Mouse (Mus musculus) embryonic facial prominence, embryonic 13.5 days (tissue): ENCODE results near the gene Gda. TPM values are rescaled to one million over a fixed set of nuclear protein-coding genes. Genes with fewer than 3 reads are reported as not detected.

Source experiments
- ATAC-seq: fragments of 200-750 bp; cut with Nextera tagmentation; 2 replicates; pipeline ENCODE4 v1.8.0; 2017; ENCODE audit warnings: low read depth; ENCODE audit not compliant: insufficient number of reproducible peaks, insufficient read depth, low FRiP score, low TSS enrichment
- H3K27ac ChIP-seq: fragments of 300-500 bp; sonication (generic); 2 replicates; pipeline ENCODE4 v1.5.1; 2015; ENCODE audit warnings: moderate library complexity, mild to moderate bottlenecking, inconsistent platforms
- H3K27me3 ChIP-seq: fragments of 300-500 bp; sonication (generic); 2 replicates; pipeline ENCODE4 v1.6.1; 2015; ENCODE audit warnings: mild to moderate bottlenecking, inconsistent platforms
- H3K36me3 ChIP-seq: fragments of 300-500 bp; sonication (generic); 2 replicates; pipeline ENCODE4 v1.6.1; 2015; ENCODE audit warnings: mild to moderate bottlenecking, inconsistent platforms
- H3K4me1 ChIP-seq: fragments of 300-500 bp; sonication (generic); 2 replicates; pipeline ENCODE4 v1.6.1; 2015; ENCODE audit warnings: inconsistent platforms
- H3K4me2 ChIP-seq: fragments of 300-500 bp; sonication (generic); 2 replicates; pipeline ENCODE4 v1.6.1; 2015; ENCODE audit warnings: moderate library complexity, mild to moderate bottlenecking, inconsistent platforms
- H3K4me3 ChIP-seq: fragments of 300-500 bp; sonication (generic); 2 replicates; pipeline ENCODE4 v1.5.1; 2015; ENCODE audit warnings: mild to moderate bottlenecking, inconsistent platforms
- H3K9ac ChIP-seq: fragments of 300-500 bp; sonication (generic); 2 replicates; pipeline ENCODE4 v1.6.1; 2015; ENCODE audit warnings: mild to moderate bottlenecking, inconsistent platforms
- H3K9me3 ChIP-seq: fragments of 300-500 bp; sonication (generic); 2 replicates; pipeline ENCODE4 v1.6.1; 2016; ENCODE audit warnings: inconsistent platforms
- WGBS: fragments of 180-500 bp; shearing (Covaris S2); methylation state at CpG from one replicate; pipeline ENCODE4 v1.1.7; 2015; ENCODE audit warnings: mixed read lengths; 5-methylcytosine and 5-hydroxymethylcytosine counted together
- polyA plus RNA-seq: library from polyadenylated mRNA; unstranded; fragments of >200 nt; fragmentation: Nextera tagmentation; extraction: Ambion mirVana; gene quantifications from 2 replicates; pipeline ENCODE4 v1.2.1, GENCODE M21; 2015

The Gda gene
- polyA plus RNA-seq, 1 experiment from 2014 or later: 0.22 TPM

DNA sequence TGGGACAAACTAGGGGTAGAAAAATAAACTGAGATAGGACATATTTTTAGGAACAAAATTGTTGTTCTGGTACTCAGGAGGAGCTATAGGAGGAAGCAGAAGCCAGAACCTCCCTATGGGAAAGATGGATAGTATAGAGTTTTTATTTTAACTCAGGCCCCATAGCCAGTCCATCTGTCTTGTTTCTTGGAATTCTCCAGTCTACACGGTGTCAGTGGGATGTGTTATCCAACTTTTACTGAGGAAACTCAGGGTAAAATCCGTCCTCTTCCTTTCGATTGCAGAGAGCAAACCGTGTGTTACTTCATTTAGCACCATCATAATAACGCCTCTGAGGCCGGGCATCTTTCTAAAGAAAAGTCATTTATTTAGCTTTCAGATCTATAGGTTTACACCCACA, 104.1 kb downstream of the Gda start:
- Histone ChIP-seq H3K4me3 (no peak overlapping the region), H3K27ac (no peak overlapping the region), H3K9me3 (no peaks in the 10 kb centered on the region), H3K36me3 (no peaks in the 10 kb centered on the region), H3K4me1 (no peaks in the 10 kb centered on the region; the same call in 1 of the 2 replicates), H3K27me3 (no peaks in the 10 kb centered on the region), H3K4me2 (no peak overlapping the region), H3K9ac (no peak overlapping the region)
- 90% methylated on average over 6 of the region's 6 CpGs for WGBS
- no peak for ATAC-seq

DNA sequence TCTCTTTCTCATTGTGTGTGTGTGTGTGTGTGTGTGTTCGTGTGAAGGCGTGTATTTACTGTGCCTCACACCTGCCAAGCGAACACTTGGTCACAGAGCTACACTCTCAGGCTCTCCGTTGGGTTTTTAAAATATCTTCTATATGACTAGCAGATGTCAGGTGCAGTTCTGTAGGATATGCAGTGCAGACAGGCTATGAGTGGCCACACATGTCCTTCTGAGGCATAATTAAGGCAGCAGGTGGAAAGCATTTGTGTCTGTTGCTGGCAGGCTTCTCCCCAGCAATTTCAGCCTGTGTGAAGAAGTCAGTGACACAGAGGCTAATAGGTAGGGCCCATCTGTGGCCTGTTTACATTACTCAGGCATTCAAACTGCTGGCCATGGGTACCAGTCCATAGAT, 104.7 kb downstream of the Gda start:
- no peaks in the 10 kb centered on the region for H3K36me3 ChIP-seq
- ATAC-seq: no peak
- no peak overlapping the region for H3K4me2 ChIP-seq
- H3K27ac ChIP-seq: no peak overlapping the region
- no peaks in the 10 kb centered on the region for H3K9me3 ChIP-seq
- H3K4me1 ChIP-seq: no peaks in the 10 kb centered on the region; the same call in 1 of the 2 replicates
- no peak overlapping the region for H3K4me3 ChIP-seq
- no peak overlapping the region for H3K9ac ChIP-seq
- 67% methylated on average over 4 of the region's 4 CpGs for WGBS
- no peaks in the 10 kb centered on the region for H3K27me3 ChIP-seq

DNA sequence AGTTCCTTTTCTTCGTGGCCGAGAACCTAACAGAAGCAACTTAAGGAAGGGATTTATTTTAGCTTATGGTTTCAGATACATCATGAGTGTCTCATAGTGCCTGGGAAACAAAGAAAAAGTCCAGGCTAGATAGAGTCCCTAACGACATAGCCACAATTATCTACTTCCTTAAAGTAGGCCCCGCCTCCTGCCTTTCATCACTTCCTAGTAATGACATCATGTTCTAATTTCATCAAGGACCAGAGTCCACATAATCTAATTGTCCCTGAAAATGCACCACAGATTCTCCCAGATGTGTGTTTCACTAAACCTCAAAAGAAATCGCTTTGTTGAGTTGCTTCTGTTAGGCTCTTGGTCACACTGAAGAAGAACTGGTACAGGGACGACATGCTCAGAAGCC, 115.5 kb downstream of the Gda start:
- no peak for ATAC-seq
- Histone ChIP-seq H3K4me1 (no peaks in the 10 kb centered on the region), H3K9ac (no peak overlapping the region), H3K27me3 (no peaks in the 10 kb centered on the region), H3K9me3 (no peaks in the 10 kb centered on the region), H3K4me2 (no peak overlapping the region), H3K27ac (no peak overlapping the region), H3K36me3 (no peaks in the 10 kb centered on the region), H3K4me3 (no peak overlapping the region)
- WGBS: 85% methylated on average over 6 of the region's 6 CpGs

DNA sequence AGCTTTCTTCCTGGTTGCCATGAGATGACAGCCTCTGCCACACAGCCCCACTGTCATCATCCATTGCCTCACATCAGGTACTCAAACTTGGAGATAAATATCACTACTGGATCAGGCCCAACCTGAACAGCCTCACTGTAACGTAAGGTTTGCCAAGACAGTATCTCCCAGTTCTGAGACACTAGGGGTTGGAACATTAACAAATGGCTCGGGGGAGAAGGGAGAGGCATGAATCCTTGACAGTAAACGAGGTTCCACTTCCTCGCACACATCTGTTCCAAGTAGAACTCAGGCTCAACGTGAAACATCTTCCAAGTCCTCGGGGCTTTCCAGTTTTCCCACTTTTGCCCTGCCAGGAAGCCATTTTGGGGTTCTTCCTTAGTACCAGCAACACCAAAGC, 123.6 kb downstream of the Gda start:
- 78% methylated on average over 6 of the region's 6 CpGs for WGBS
- Histone ChIP-seq H3K9ac (no peak overlapping the region), H3K27ac (no peak overlapping the region), H3K4me1 (no peaks in the 10 kb centered on the region), H3K9me3 (no peaks in the 10 kb centered on the region), H3K36me3 (no peaks in the 10 kb centered on the region), H3K27me3 (no peaks in the 10 kb centered on the region), H3K4me2 (no peak overlapping the region), H3K4me3 (no peak overlapping the region)
- no peak for ATAC-seq

DNA sequence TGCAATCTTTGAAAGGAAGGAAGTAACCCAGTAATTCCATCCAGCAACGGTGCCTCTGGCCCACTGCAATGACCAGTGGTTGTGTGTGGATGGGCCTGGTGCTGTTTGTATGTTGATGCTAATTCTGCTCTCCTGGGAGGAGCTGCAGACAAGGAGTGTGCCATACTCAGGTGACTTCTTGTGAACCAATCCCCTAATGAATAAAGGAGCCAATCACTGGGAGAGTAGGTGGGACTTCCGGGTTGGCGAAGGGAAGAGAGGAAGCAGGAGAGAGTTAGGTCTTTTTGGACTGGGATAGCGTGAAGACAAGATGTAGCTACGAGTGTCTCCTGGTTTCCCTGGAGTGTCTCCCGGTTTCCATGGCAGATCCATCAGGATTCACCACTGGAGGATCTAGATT, 126.6 kb downstream of the Gda start:
- no peak overlapping the region for H3K9ac ChIP-seq
- ATAC-seq: no peak
- no peaks in the 10 kb centered on the region for H3K4me1 ChIP-seq
- H3K27ac ChIP-seq: no peak overlapping the region
- H3K36me3 ChIP-seq: no peaks in the 10 kb centered on the region
- no peak overlapping the region for H3K4me2 ChIP-seq
- H3K4me3 ChIP-seq: no peak overlapping the region
- no peaks in the 10 kb centered on the region for H3K9me3 ChIP-seq
- 92% methylated on average over 6 of the region's 6 CpGs for WGBS
- H3K27me3 ChIP-seq: no peaks in the 10 kb centered on the region

Other genes starting within 250 kb of the Gda start
- gene Zfand5, start 201.2 kb downstream of the Gda start, polyA plus RNA-seq: 120 and 121 TPM in 2 replicates
- 57.8 and 59.4 TPM in 2 replicates for gene 1110059E24Rik, start 179.5 kb upstream of the Gda start, polyA plus RNA-seq
- gene Abhd17b, start 179.7 kb upstream of the Gda start, polyA plus RNA-seq: 34.2 and 34.8 TPM in 2 replicates